Mouse (Mus musculus): ENCODE measurements around the gene Tmod1. TPM values are rescaled to one million over a fixed set of nuclear protein-coding genes. Genes with fewer than 3 reads are reported as not detected.
A peak's percentile ranks its signal among the peaks of the same experiment; 100 is the strongest.

Tmod1 gene
- polyA plus RNA-seq, 1 experiment from 2014 or later: 10.2 TPM

GRCm38 (mm10) chr4:46120767-46121166, 82.0 kb downstream of the Tmod1 start:
- H3K4me3 ChIP-seq: no peak overlapping the region
- WGBS: 84% methylated on average over 3 of the region's 3 CpGs
- no peak overlapping the region for H3K4me2 ChIP-seq (replicated peaks)
- peaks cover 97% of the 10 kb centered on the region for H3K36me3 ChIP-seq
- H3K4me1 ChIP-seq: no peaks in the 10 kb centered on the region
- H3K27me3 ChIP-seq: no peaks in the 10 kb centered on the region
- no peaks in the 10 kb centered on the region for H3K9me3 ChIP-seq
- no peak overlapping the region for H3K27ac ChIP-seq
- no peak for ATAC-seq (ENCODE audit: low FRiP score, low read depth)
- H3K9ac ChIP-seq: no peak overlapping the region

- 95% methylated on average over 6 of the region's 6 CpGs for WGBS
- ATAC-seq (ENCODE audit: low FRiP score, low read depth): no peak
- Histone ChIP-seq H3K9ac (no peak overlapping the region), H3K4me1 (no peaks in the 10 kb centered on the region), H3K9me3 (no peaks in the 10 kb centered on the region), H3K36me3 (peaks cover 90% of the 10 kb centered on the region), H3K4me3 (no peak overlapping the region), H3K27ac (no peak overlapping the region), H3K4me2 (replicated peaks) (no peak overlapping the region), H3K27me3 (no peaks in the 10 kb centered on the region)
Observed at GRCm38 (mm10) chr4:46123358-46123757, 84.6 kb downstream of the Tmod1 start.

- H3K9me3 ChIP-seq: no peaks in the 10 kb centered on the region
- no peak overlapping the region for H3K4me2 ChIP-seq (replicated peaks)
- peaks cover 89% of the 10 kb centered on the region for H3K36me3 ChIP-seq
- H3K27ac ChIP-seq: no peak overlapping the region
- 0 out of 2 replicates have a peak, but pooled peaks have one; percentile 69 for ATAC-seq (ENCODE audit: low FRiP score, low read depth)
- H3K27me3 ChIP-seq: no peaks in the 10 kb centered on the region
- 37% methylated on average over 2 of the region's 2 CpGs for WGBS
- no peak overlapping the region for H3K4me3 ChIP-seq
- no peak overlapping the region for H3K9ac ChIP-seq
- no peaks in the 10 kb centered on the region for H3K4me1 ChIP-seq
Observed at GRCm38 (mm10) chr4:46126541-46126940, 87.8 kb downstream of the Tmod1 start.

- whole genome bisulfite sequencing: 87% methylated on average over 8 of the region's 8 CpGs
- H3K36me3 ChIP-seq: peaks cover 87% of the 10 kb centered on the region
Observed at GRCm38 (mm10) chr4:46129311-46130004, 90.7 kb downstream of the Tmod1 start.

GRCm38 (mm10) chr4:46130221-46130620, 91.5 kb downstream of the Tmod1 start:
- no peak overlapping the region for H3K9ac ChIP-seq
- no peak overlapping the region for H3K27ac ChIP-seq
- no peaks in the 10 kb centered on the region for H3K27me3 ChIP-seq
- no peaks in the 10 kb centered on the region for H3K9me3 ChIP-seq
- ATAC-seq (ENCODE audit: low FRiP score, low read depth): no peak
- H3K4me3 ChIP-seq: no peak overlapping the region
- peaks cover 87% of the 10 kb centered on the region for H3K36me3 ChIP-seq
- whole genome bisulfite sequencing: 84% methylated on average over 3 of the region's 3 CpGs
- H3K4me1 ChIP-seq: peaks cover 4% of the 10 kb centered on the region; the same call in 1 of the 2 replicates
- no peak overlapping the region for H3K4me2 ChIP-seq (replicated peaks)

More at GRCm38 (mm10) chr4:46129311-46130004, 90.7 kb downstream of the Tmod1 start:
- Histone ChIP-seq H3K4me1 (peaks cover 4% of the 10 kb centered on the region; the same call in 1 of the 2 replicates), H3K4me2 (replicated peaks) (no peak overlapping the region), H3K9ac (no peak overlapping the region), H3K4me3 (no peak overlapping the region), H3K9me3 (no peaks in the 10 kb centered on the region), H3K27ac (no peak overlapping the region), H3K27me3 (no peaks in the 10 kb centered on the region)
- ATAC-seq (ENCODE audit: low FRiP score, low read depth): no peak

GRCm38 (mm10) chr4:46131791-46132190, 93.1 kb downstream of the Tmod1 start:
- no peak overlapping the region for H3K4me3 ChIP-seq
- no peak overlapping the region for H3K4me2 ChIP-seq (replicated peaks)
- 88% methylated on average over 6 of the region's 6 CpGs for WGBS
- H3K36me3 ChIP-seq: peaks cover 75% of the 10 kb centered on the region
- no peak overlapping the region for H3K9ac ChIP-seq
- no peaks in the 10 kb centered on the region for H3K9me3 ChIP-seq
- H3K4me1 ChIP-seq: peaks cover 10% of the 10 kb centered on the region
- no peaks in the 10 kb centered on the region for H3K27me3 ChIP-seq
- no peak for ATAC-seq (ENCODE audit: low FRiP score, low read depth)
- H3K27ac ChIP-seq: no peak overlapping the region

- WGBS: 8% methylated on average over 17 of the region's 17 CpGs
- Histone ChIP-seq H3K9ac (peak overlapping the region; percentile 95), H3K36me3 (peaks cover 26% of the 10 kb centered on the region), H3K9me3 (no peaks in the 10 kb centered on the region), H3K4me1 (peaks cover 28% of the 10 kb centered on the region), H3K27me3 (no peaks in the 10 kb centered on the region), H3K4me3 (peak overlapping the region; percentile 96), H3K27ac (peak overlapping the region; percentile 97), H3K4me2 (replicated peaks) (peak overlapping the region; percentile 89)
- ATAC-seq (ENCODE audit: low FRiP score, low read depth): peak; percentile 79
Observed at GRCm38 (mm10) chr4:46137629-46138286, 99.0 kb downstream of the Tmod1 start.

GRCm38 (mm10) chr4:46138287-46139222, 99.8 kb downstream of the Tmod1 start, which contains the start of the genes Ncbp1 and Tstd2:
Gene Ncbp1, plus strand, starts transcription at chr4:46138613.
Gene Tstd2, minus strand, starts transcription at chr4:46138694.
- Histone ChIP-seq H3K36me3 (peaks cover 20% of the 10 kb centered on the region), H3K4me1 (peaks cover 28% of the 10 kb centered on the region), H3K9me3 (no peaks in the 10 kb centered on the region), H3K4me3 (peak within 1 kb of the TSS; percentile 96), H3K4me2 (replicated peaks) (peak within 1 kb of the TSS; percentile 89), H3K27ac (peak within 1 kb of the TSS; percentile 97), H3K9ac (peak within 1 kb of the TSS; percentile 95), H3K27me3 (no peaks in the 10 kb centered on the region)
- ATAC-seq (ENCODE audit: low FRiP score, low read depth): peak; percentile 92
- under 1% methylated on average over 89 of the region's 90 CpGs for WGBS

GRCm38 (mm10) chr4:46144323-46144722, 105.6 kb downstream of the Tmod1 start:
- no peak overlapping the region for H3K27ac ChIP-seq
- H3K4me2 ChIP-seq (replicated peaks): no peak overlapping the region
- ATAC-seq (ENCODE audit: low FRiP score, low read depth): no peak
- H3K36me3 ChIP-seq: peaks cover 34% of the 10 kb centered on the region
- no peak overlapping the region for H3K9ac ChIP-seq
- H3K4me1 ChIP-seq: peaks cover 12% of the 10 kb centered on the region
- no peaks in the 10 kb centered on the region for H3K27me3 ChIP-seq
- WGBS: 72% methylated on average over 3 of the region's 3 CpGs
- H3K9me3 ChIP-seq: no peaks in the 10 kb centered on the region
- no peak overlapping the region for H3K4me3 ChIP-seq

GRCm38 (mm10) chr4:46146881-46147280, 108.1 kb downstream of the Tmod1 start:
- no peak overlapping the region for H3K4me2 ChIP-seq (replicated peaks)
- ATAC-seq (ENCODE audit: low FRiP score, low read depth): no peak
- H3K27me3 ChIP-seq: no peaks in the 10 kb centered on the region
- 88% methylated on average over 1 of the region's 1 CpGs for WGBS
- H3K4me3 ChIP-seq: no peak overlapping the region
- no peak overlapping the region for H3K27ac ChIP-seq
- H3K4me1 ChIP-seq: no peaks in the 10 kb centered on the region
- peaks cover 54% of the 10 kb centered on the region for H3K36me3 ChIP-seq
- no peak overlapping the region for H3K9ac ChIP-seq
- no peaks in the 10 kb centered on the region for H3K9me3 ChIP-seq

GRCm38 (mm10) chr4:46151903-46152544, 113.3 kb downstream of the Tmod1 start:
- no peak overlapping the region for H3K9ac ChIP-seq
- ATAC-seq (ENCODE audit: low FRiP score, low read depth): no peak
- H3K27me3 ChIP-seq: no peaks in the 10 kb centered on the region
- H3K4me3 ChIP-seq: no peak overlapping the region
- H3K4me1 ChIP-seq: no peaks in the 10 kb centered on the region
- H3K4me2 ChIP-seq (replicated peaks): no peak overlapping the region
- WGBS: 91% methylated on average over 12 of the region's 12 CpGs
- peaks cover 81% of the 10 kb centered on the region for H3K36me3 ChIP-seq
- no peak overlapping the region for H3K27ac ChIP-seq
- no peaks in the 10 kb centered on the region for H3K9me3 ChIP-seq

Data from limb, embryonic 13.5 days (tissue).